Mouse (Mus musculus) heart, adult 2 months (tissue): ENCODE measurements around the gene Mip. TPM values are rescaled to one million over a fixed set of nuclear protein-coding genes. Genes with fewer than 3 reads are reported as not detected.
A peak's percentile ranks its signal among the peaks of the same experiment; 100 is the strongest.

ENCODE experiments used
- DNase-seq, 2 experiments: peaks; one replicate each; pipeline ENCODE4 v3.0.0; 2021
- H3K27ac ChIP-seq: fragments of 200-600 bp; 2 replicates; pipeline ENCODE4 v1.8.1; 2022
- H3K27me3 ChIP-seq: fragments of 200-500 bp; 2 replicates; pipeline ENCODE4 v1.6.1; 2012; ENCODE audit warnings: mild to moderate bottlenecking, low read length, inconsistent platforms, mixed read lengths; ENCODE audit not compliant: control insufficient read depth, insufficient read depth
- H3K36me3 ChIP-seq: fragments of 200-500 bp; 2 replicates; pipeline ENCODE4 v1.6.1; 2012; ENCODE audit warnings: low read length, inconsistent platforms; ENCODE audit not compliant: control insufficient read depth, insufficient read depth
- H3K4me1 ChIP-seq: fragments of 200-500 bp; 2 replicates; pipeline ENCODE4 v1.6.1; 2011; ENCODE audit warnings: low read length; ENCODE audit not compliant: control insufficient read depth, insufficient read depth
- H3K4me3 ChIP-seq: fragments of 200-600 bp; 2 replicates; pipeline ENCODE4 v1.8.1; 2022
- H3K79me2 ChIP-seq: fragments of 200-500 bp; replicated peaks from 2 replicates; pipeline ENCODE4 v1.6.1; 2012; ENCODE audit warnings: mild to moderate bottlenecking, inconsistent platforms, low read length, moderate library complexity, mixed read lengths; ENCODE audit not compliant: control insufficient read depth, insufficient read depth
- H3K9ac ChIP-seq: fragments of 200-500 bp; 2 replicates; pipeline ENCODE4 v1.6.1; 2012; ENCODE audit warnings: low read depth, mild to moderate bottlenecking, control low read depth, inconsistent platforms, low read length, mixed read lengths
- CTCF ChIP-seq: fragments of 200-600 bp; IDR thresholded peaks from 2 replicates; pipeline ENCODE4 v1.8.1; 2022; ENCODE audit warnings: antibody characterized with exemption, mild to moderate bottlenecking, moderate library complexity
- EP300 ChIP-seq: fragments of 200-500 bp; IDR thresholded peaks from 2 replicates; pipeline ENCODE4 v1.6.1; 2011; ENCODE audit warnings: low read depth, low read length, control low read depth; ENCODE audit not compliant: insufficient read depth
- POLR2A ChIP-seq: fragments of 200-500 bp; IDR thresholded peaks from 2 replicates; pipeline ENCODE4 v1.6.1; 2011; ENCODE audit warnings: mild to moderate bottlenecking, low read depth, low read length, control low read depth; ENCODE audit not compliant: insufficient read depth
- WGBS: fragments of 180-500 bp; shearing (Covaris S2); methylation state at CpG from one replicate; pipeline ENCODE4 v1.1.7; 2018; 5-methylcytosine and 5-hydroxymethylcytosine counted together
- intact Hi-C: fragments of 180-260 bp; cut with DNase I; formaldehyde crosslinking; loops from one replicate; pipeline ENCODE4 v1.15.1; 2025
- long read RNA-seq: library from polyadenylated mRNA; stranded (forward); transcript quantifications from one replicate; pipeline ENCODE4 v2.0.0, GENCODE M21; 2021
- polyA plus RNA-seq: library from polyadenylated mRNA; depleted of rRNA; stranded (reverse); fragments of >200 nt; gene quantifications from 2 replicates; pipeline ENCODE4 v1.2.3, GENCODE M21; 2012; rRNA removed
- total RNA-seq, 2 experiments: library from RNA; stranded (reverse); gene quantifications; 2 replicates each; pipeline ENCODE4 v1.2.3; 2021

Gene Mip
- total RNA-seq (not detected), polyA plus RNA-seq (not detected in 2 replicates)
- long read RNA-seq, result 0 reads

GRCm38 (mm10) chr10:128225538-128225937 is at the start of gene Mip:
Gene Mip, plus strand, starts transcription at chr10:128225838.
- Histone ChIP-seq H3K4me1 (no peaks in the 10 kb centered on the region), H3K27ac (no peak within 1 kb of the TSS), H3K9ac (no peak within 1 kb of the TSS), H3K79me2 (no peaks in the 10 kb centered on the region), H3K4me3 (no peak within 1 kb of the TSS), H3K36me3 (no peaks in the 10 kb centered on the region), H3K27me3 (no peaks in the 10 kb centered on the region)
- TF ChIP-seq POLR2A (no peak), CTCF (no peak), EP300 (no peak)
- WGBS, result 53% methylated on average over 4 of the region's 4 CpGs
- no peak for DNase-seq
- intact Hi-C loops, result no loop called here

- H3K9ac ChIP-seq, result peak overlapping the region; percentile 74
- intact Hi-C loops, result loop anchor here (1.0 kb wide), 1 partner anchor 80 kb away; no protein-coding TSS in a partner anchor
- peak; percentile 54; the same call in 1 of the 2 replicates for TF ChIP-seq EP300
- 0 out of 2 replicates have a peak, but pooled peaks have one; percentile 22 for TF ChIP-seq POLR2A
- no peak for TF ChIP-seq CTCF
- peaks cover 8% of the 10 kb centered on the region for H3K4me1 ChIP-seq
- DNase-seq, result peak; percentile 72 to 78
- H3K79me2 ChIP-seq, result peaks cover 3% of the 10 kb centered on the region; the same call in 1 of the 2 replicates
- no peaks in the 10 kb centered on the region for H3K27me3 ChIP-seq
- 1% methylated on average over 17 of the region's 17 CpGs for WGBS
- H3K27ac ChIP-seq, result peak overlapping the region; percentile 93
- H3K4me3 ChIP-seq, result peak overlapping the region; percentile 52
- peaks cover 17% of the 10 kb centered on the region for H3K36me3 ChIP-seq
These were observed 49.5 kb upstream of the Mip start for GRCm38 (mm10) chr10:128175996-128176755.

- peaks cover 3% of the 10 kb centered on the region; the same call in 1 of the 2 replicates for H3K79me2 ChIP-seq
- no peak for DNase-seq
- H3K9ac ChIP-seq, result no peak overlapping the region
- TF ChIP-seq EP300 (no peak), CTCF (no peak), POLR2A (no peak)
- no peak overlapping the region for H3K27ac ChIP-seq
- H3K4me3 ChIP-seq, result no peak overlapping the region
- peaks cover 8% of the 10 kb centered on the region for H3K4me1 ChIP-seq
- WGBS, result 85% methylated on average over 4 of the region's 4 CpGs
- H3K27me3 ChIP-seq, result no peaks in the 10 kb centered on the region
- intact Hi-C loops, result no loop called here
- peaks cover 17% of the 10 kb centered on the region for H3K36me3 ChIP-seq
These were observed 48.3 kb upstream of the Mip start for GRCm38 (mm10) chr10:128177316-128177715.

GRCm38 (mm10) chr10:128179989-128180388 is 45.6 kb upstream of the Mip start, which contains the start of gene Rbms2:
Gene Rbms2, minus strand, starts transcription at chr10:128180297.
- H3K4me1 ChIP-seq, result peaks cover 3% of the 10 kb centered on the region
- H3K36me3 ChIP-seq, result peaks cover 7% of the 10 kb centered on the region
- intact Hi-C loops, result loop anchor here (10.0 kb wide), 1 partner anchor 225 kb away; no protein-coding TSS in a partner anchor
- peak within 1 kb of the TSS; percentile 77 for H3K4me3 ChIP-seq
- DNase-seq, result peak; percentile 68 to 71
- H3K9ac ChIP-seq, result peak within 1 kb of the TSS; percentile 76
- peak within 1 kb of the TSS; percentile 88 for H3K27ac ChIP-seq
- H3K27me3 ChIP-seq, result no peaks in the 10 kb centered on the region
- no peaks in the 10 kb centered on the region for H3K79me2 ChIP-seq
- 11% methylated on average over 6 of the region's 6 CpGs for WGBS
- TF ChIP-seq POLR2A, result peak; percentile 79
- peak; percentile 94 for TF ChIP-seq EP300
- TF ChIP-seq CTCF, result no peak

GRCm38 (mm10) chr10:128184296-128184695 is 41.3 kb upstream of the Mip start:
- intact Hi-C loops, result loop anchor here (10.0 kb wide), 1 partner anchor 229 kb away; no protein-coding TSS in a partner anchor
- WGBS, result 77% methylated on average over 2 of the region's 2 CpGs

GRCm38 (mm10) chr10:128185277-128185940 is 40.2 kb upstream of the Mip start:
- Histone ChIP-seq H3K4me1 (peaks cover 3% of the 10 kb centered on the region; the same call in 1 of the 2 replicates), H3K36me3 (no peaks in the 10 kb centered on the region), H3K9ac (no peak overlapping the region), H3K79me2 (no peaks in the 10 kb centered on the region), H3K27me3 (no peaks in the 10 kb centered on the region), H3K4me3 (no peak overlapping the region), H3K27ac (no peak overlapping the region)
- 61% methylated on average over 6 of the region's 6 CpGs for WGBS
- no peak for TF ChIP-seq CTCF
- no peak for TF ChIP-seq POLR2A
- no peak for TF ChIP-seq EP300
- intact Hi-C loops, result loop anchor here (10.0 kb wide), 1 partner anchor 231 kb away; no protein-coding TSS in a partner anchor
- DNase-seq, result no peak

More at GRCm38 (mm10) chr10:128184296-128184695, 41.3 kb upstream of the Mip start:
- no peak for TF ChIP-seq CTCF
- Histone ChIP-seq H3K79me2 (no peaks in the 10 kb centered on the region), H3K4me1 (peaks cover 3% of the 10 kb centered on the region; the same call in 1 of the 2 replicates), H3K27ac (no peak overlapping the region), H3K36me3 (no peaks in the 10 kb centered on the region), H3K9ac (no peak overlapping the region), H3K4me3 (no peak overlapping the region), H3K27me3 (no peaks in the 10 kb centered on the region)
- no peak for DNase-seq
